Mouse (Mus musculus) kidney, adult 18-20 months (tissue): ENCODE measurements around the gene Arg2.
"Not testable (repeated sequence)": the region's sequence is repeated elsewhere in the genome, so short reads cannot be mapped to it uniquely, and the experiment has no call there.

Source experiments
- DNase-seq: peaks from one replicate; pipeline ENCODE4 v3.0.0; 2021

Gene Arg2

DNA sequence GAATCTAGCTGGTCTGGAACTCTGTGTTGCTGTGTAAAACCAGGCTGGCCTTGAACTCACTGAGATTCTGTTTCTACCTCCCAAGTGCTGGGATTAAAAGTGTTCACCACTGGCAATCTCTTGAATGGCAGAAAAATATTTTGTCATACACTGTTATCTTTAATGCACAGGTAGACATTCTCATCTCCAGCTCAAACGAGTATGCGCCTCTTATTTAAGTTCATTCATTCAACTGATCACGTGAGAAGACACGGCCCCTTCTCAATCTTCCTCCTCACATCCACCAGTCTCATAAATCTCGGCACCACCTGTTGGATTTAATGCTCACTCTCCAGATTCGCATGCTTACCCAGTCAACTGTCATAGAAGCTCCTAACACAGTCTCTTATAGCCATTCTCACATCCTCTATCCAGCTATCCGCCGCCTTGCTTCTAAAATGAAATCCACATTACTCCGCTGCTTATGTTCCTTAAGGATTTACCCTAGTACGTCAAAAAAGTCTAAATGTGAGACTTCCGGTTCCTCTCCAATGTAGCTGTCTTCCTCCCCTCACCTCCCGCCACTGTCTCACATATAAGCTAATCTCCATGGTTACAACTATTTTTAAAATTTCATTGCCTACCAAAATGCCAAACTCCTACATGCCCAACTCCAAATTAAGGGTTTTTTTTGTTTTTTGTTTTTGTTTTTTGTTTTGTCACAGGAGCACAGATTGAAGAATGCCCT lies 40.9 kb downstream of the Arg2 start:
- DNase-seq, result no peak

DNA sequence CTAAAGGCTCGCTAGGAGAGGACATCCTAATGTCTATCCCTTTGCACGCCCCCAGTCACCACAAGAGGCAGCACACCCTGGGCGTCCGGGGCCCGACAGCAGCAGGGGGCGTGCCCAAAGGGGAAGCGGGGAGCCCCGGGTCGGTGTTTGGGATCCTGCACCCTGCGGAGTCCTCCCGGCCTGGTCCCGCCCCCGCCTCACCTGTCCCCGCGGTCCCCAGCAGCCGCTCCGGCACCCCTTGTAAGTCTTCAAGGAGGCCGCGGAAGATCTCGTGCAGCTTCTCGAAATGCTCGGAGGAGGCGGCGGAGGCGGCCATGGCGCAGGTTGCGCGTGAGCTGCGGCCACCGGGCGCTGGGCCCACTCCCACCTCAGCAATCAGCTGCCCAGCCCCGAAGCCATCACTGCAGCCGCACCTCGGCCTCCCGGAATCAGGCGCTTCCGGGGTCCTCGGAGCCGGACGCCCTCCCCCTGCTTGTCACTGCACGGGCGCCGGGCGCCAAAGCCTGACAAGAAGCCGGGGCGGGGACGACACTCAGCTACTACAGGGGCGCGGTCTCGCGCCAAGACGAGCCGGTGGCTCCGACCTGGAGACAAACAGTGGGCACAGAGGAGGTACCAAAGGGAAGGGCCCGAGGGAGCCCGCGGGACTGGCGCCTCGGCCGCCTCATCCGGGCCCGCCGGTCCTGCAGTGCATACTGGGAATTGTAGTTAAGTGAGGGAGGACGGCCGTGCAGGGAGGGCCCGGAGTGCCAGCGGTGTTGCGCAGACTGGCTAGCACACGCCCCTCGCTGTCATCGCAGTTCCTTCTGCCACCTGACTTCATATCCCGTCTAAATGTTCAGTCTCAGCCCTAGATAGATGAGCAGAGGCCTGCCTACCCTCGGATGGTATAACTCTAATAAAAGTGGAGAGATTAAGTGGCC lies 41.7 kb downstream of the Arg2 start, which contains the start of gene Vti1b:
Gene Vti1b (minus strand): TSS at position 649 of the 923 bp plus-strand sequence.
- peak; percentile 95 for DNase-seq

DNA sequence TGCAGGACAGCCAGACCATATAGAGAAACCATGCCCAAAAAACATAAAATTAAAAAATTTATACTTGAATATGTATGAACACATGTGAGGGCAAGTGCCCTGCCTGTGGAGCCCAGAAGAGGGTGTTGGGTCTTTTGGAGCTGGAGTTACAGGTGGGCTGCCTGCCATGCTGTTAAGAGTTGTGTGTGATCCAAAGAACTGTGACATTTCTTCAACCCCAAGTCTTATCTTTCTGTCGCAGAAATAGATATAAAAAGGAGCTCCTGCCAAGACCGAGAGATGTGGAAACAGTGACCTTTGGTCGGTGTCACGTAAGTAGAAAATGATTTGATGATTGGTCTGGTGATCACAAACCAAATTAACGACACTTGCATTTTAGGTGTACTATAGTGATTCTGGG lies 43.1 kb downstream of the Arg2 start:
- DNase-seq, result no peak

DNA sequence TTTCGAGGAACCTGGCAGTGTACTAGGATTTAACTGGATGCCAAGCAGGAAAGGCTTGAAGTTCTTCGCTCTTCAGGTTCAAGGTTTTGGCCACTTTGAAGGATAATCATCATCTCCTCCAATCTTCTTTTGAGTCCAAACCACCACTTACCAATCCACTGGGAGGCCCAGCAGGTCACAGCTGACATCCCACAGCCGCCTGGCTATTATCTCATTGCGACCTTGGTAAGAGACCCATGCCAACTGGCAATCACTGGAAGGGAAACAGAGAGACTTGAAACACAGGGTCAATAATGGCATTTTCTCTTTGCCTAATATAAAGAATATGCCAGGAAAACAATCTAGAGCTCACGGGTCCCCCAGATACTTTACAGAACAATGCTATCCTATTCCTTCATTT lies 45.4 kb downstream of the Arg2 start:
- no peak for DNase-seq

DNA sequence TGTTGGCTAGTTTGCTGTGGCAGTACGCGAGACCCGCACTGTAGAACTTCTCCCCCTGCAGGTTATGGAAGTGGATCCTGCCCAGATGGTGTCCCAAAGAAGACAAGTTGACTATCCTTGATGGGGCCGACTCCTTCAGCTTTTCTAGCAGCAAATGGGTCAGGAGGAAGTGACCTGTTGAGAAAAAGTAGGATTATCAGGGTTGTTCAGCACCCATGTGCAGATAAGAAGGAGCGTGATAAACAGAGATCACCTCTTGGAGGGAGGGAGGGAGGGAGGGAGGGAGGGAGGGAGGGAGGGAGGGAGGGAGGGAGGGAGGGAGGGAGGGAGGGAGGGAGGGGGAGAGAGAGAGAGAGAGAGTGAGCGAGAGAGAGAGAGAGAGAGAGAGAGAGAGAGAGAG lies 54.6 kb downstream of the Arg2 start:
- DNase-seq, result not testable (repeated sequence)

DNA sequence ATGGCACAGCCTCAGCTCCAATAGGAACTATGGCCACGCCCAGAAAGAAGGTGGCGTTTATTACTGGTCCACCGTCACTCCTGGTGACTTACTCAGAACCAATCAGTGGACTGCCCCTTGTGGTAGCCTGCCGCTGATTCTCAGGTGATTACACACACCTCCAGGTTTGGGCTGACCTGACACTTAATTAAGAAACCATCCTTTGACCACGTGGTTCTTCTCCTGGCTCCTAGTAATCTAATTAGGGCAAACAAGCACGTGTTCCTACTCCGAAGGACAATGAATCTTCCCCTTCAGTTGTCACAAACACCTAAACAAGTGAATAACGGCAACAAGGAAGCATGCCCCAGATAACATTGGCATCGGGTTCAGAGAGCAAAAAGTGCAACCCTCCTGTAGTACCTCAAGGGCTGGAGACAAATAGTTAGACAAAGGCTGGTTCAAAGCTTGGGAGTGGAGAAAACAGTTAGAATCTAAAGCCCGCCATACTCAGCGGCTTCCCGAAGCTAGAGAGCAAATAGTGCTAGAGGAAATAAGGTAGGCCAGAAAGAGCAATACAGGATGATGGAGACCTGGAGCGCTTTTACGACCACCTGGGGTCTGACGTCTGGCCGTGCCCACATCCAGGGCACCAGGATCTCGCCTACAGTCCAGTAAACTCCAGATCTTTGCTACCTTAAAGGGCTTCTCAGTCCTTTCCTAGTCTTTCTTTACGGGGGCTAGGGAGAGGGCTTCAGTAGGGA lies 60.5 kb downstream of the Arg2 start:
- peak; percentile 50 for DNase-seq

DNA sequence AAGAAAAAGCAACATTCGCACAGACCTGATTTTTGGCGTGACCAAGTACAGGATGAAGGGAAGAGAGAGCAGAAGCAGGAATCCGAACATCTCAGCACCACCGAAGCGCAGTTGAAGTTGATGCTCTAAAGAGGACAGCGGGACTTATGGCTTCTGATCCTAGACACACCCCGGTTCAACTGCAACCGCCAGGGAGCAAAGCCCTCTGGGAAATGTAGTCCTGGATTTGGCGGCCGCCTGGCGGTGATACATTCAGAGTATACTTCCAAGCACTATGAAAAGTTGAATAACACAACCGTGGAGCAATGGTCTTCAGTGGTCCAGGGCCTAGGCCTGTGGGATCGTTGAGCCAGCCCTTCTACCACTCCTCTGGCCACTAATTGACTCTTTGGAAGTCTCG lies 61.1 kb downstream of the Arg2 start:
- peak; percentile 78 for DNase-seq

DNA sequence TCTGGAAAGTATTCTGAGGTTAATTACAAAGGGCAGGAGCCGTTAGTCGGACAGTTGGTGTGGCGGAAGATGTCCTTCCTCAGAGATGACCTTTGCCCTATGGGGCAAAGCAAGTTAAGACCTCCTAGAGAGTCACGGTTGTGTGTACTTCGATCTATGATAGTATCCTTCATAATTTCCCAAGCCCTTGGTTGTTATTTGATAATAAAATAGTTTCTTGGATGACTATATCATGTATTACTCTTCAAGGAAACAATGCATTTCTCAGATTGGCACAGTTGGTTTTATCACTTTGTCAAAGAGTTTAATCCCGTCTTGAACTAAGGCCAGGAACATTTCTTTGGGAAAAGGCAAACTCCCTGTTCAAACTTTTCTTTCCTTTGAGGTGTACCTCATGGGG lies 61.6 kb downstream of the Arg2 start, which contains the start of gene Rdh11:
Gene Rdh11 (minus strand): TSS at position 101 of the 400 bp plus-strand sequence.
- no peak for DNase-seq

DNA sequence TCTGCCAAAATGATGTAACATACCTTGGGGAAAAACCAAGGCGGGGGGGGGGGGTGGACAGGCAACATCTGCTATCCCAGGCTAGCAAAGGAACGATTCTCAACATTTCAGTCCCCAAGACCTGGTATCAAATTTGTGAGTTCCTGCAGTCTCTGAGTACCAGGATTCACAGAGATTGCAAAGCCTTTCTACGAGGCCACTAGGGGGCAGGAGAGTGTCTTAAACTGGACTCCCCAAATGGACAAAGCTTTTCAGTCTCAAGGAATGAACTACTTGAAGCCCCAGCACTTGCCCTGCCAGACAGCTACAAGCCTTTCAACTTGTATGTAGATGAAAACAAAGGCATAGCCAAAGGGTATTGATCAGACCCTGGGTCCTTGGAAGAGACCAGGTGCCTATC lies 62.9 kb downstream of the Arg2 start:
- DNase-seq, result peak; percentile 73

DNA sequence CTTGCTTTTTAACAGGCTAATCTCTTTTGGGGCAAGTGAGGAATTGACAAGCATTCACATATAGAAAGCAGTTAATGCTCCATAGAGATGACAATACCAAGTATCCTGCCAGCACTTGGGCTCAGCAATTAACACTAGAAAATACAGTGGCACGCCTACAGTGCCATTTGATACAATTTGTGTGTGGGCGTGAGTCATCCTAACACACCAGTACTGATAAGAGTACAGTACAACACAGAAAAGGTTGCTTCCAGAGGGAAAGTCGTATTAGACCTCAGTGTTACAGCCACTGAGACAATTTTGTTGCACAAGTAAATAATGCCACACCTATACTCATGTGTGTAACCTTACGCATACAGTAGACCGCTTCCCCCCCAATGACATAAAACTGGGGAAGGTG lies 66.5 kb downstream of the Arg2 start:
- no peak for DNase-seq

DNA sequence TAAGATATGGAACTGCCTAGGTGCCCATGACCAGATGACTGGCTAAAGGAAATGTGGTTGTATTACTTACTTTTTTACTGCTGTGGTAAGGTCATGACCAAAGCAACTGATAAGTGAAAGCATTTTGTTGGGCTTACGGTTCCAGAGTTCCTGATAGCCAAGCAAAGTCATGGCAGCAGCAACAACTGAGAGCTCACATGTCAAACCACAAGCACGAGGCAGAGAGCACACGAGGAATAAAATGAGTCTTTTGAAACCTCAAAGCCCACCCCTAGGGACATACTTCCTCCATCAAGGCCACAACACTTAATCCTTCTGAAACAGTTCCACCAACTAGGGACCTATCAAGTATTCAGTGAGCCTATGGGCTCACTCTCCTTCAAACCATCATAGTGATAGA lies 71.3 kb downstream of the Arg2 start:
- DNase-seq, result no peak
